Mouse (Mus musculus): ENCODE measurements around the gene Lpcat3. TPM values are rescaled to one million over a fixed set of nuclear protein-coding genes. Genes with fewer than 3 reads are reported as not detected.
"Not testable (repeated sequence)": the region's sequence is repeated elsewhere in the genome, so short reads cannot be mapped to it uniquely, and the experiment has no call there.

The Lpcat3 gene
- polyA plus RNA-seq, 1 experiment from 2014 or later = 42.4 TPM

GRCm38 (mm10) chr6:124672100-124672499 lies 9.3 kb downstream of the Lpcat3 start:
- WGBS = 84% methylated on average over 6 of the region's 6 CpGs
- H3K27ac ChIP-seq = no peak overlapping the region
- H3K4me3 ChIP-seq (replicated peaks; ENCODE audit: low read length) = no peak overlapping the region
- H3K9ac ChIP-seq = no peak overlapping the region
- no peaks in the 10 kb centered on the region for H3K27me3 ChIP-seq (ENCODE audit: control insufficient read depth, insufficient read depth, low read length)
- DNase-seq (ENCODE audit: low spot score) (no peak), ATAC-seq (ENCODE audit: low FRiP score) (no peak)
- H3K4me2 ChIP-seq (replicated peaks) = no peak overlapping the region
- H3K4me1 ChIP-seq (replicated peaks; ENCODE audit: control insufficient read depth, insufficient read depth, low read length) = no peaks in the 10 kb centered on the region
- H3K36me3 ChIP-seq (replicated peaks; ENCODE audit: control insufficient read depth, insufficient read depth) = no peaks in the 10 kb centered on the region
- no peaks in the 10 kb centered on the region for H3K9me3 ChIP-seq (ENCODE audit: control insufficient read depth, low read length)

GRCm38 (mm10) chr6:124673619-124674018 lies 10.8 kb downstream of the Lpcat3 start:
- 91% methylated on average over 9 of the region's 9 CpGs for WGBS
- Histone ChIP-seq H3K27ac (no peak overlapping the region), H3K9ac (no peak overlapping the region), H3K36me3 (replicated peaks; ENCODE audit: control insufficient read depth, insufficient read depth) (no peaks in the 10 kb centered on the region), H3K9me3 (ENCODE audit: control insufficient read depth, low read length) (no peaks in the 10 kb centered on the region), H3K4me2 (replicated peaks) (no peak overlapping the region), H3K4me1 (replicated peaks; ENCODE audit: control insufficient read depth, insufficient read depth, low read length) (no peaks in the 10 kb centered on the region), H3K4me3 (replicated peaks; ENCODE audit: low read length) (no peak overlapping the region), H3K27me3 (ENCODE audit: control insufficient read depth, insufficient read depth, low read length) (no peaks in the 10 kb centered on the region)
- DNase-seq (ENCODE audit: low spot score) (no peak), ATAC-seq (ENCODE audit: low FRiP score) (no peak)

GRCm38 (mm10) chr6:124674591-124674990 lies 11.8 kb downstream of the Lpcat3 start:
- no peak for ATAC-seq (ENCODE audit: low FRiP score)
- Histone ChIP-seq H3K27me3 (ENCODE audit: control insufficient read depth, insufficient read depth, low read length) (no peaks in the 10 kb centered on the region), H3K36me3 (replicated peaks; ENCODE audit: control insufficient read depth, insufficient read depth) (no peaks in the 10 kb centered on the region), H3K4me2 (replicated peaks) (no peak overlapping the region), H3K9ac (no peak overlapping the region), H3K4me3 (replicated peaks; ENCODE audit: low read length) (no peak overlapping the region), H3K27ac (no peak overlapping the region), H3K4me1 (replicated peaks; ENCODE audit: control insufficient read depth, insufficient read depth, low read length) (no peaks in the 10 kb centered on the region), H3K9me3 (ENCODE audit: control insufficient read depth, low read length) (no peaks in the 10 kb centered on the region)
- DNase-seq (ENCODE audit: low spot score) = no peak
- WGBS = 98% methylated on average over 7 of the region's 7 CpGs

DNA sequence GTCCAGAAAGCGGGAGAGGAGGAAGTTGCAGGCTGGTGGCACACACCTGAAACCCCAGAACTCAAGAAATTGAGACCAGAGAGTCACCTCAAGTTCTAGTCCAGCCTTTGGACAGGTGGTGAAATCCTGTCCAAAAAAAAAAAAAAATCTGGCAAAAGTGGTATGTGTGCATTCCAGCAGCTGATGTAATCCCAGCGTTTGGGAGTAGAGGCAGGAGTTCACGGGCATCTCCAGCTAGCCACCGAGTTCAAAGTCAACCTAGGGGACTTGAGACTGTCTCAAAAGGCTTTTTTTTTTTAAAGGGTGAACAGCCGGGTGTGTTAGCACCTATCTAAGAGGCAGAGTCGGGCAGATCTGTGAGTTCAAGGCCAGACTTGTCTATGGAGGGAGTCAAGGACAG lies 13.3 kb downstream of the Lpcat3 start:
- Histone ChIP-seq H3K27ac (no peak overlapping the region), H3K36me3 (replicated peaks; ENCODE audit: control insufficient read depth, insufficient read depth) (no peaks in the 10 kb centered on the region), H3K9ac (no peak overlapping the region), H3K4me1 (replicated peaks; ENCODE audit: control insufficient read depth, insufficient read depth, low read length) (no peaks in the 10 kb centered on the region), H3K4me3 (replicated peaks; ENCODE audit: low read length) (no peak overlapping the region), H3K27me3 (ENCODE audit: control insufficient read depth, insufficient read depth, low read length) (no peaks in the 10 kb centered on the region), H3K9me3 (ENCODE audit: control insufficient read depth, low read length) (no peaks in the 10 kb centered on the region), H3K4me2 (replicated peaks) (no peak overlapping the region)
- no peak for DNase-seq (ENCODE audit: low spot score)
- no peak for ATAC-seq (ENCODE audit: low FRiP score)
- WGBS = 90% methylated on average over 6 of the region's 6 CpGs

- no peak overlapping the region for H3K4me2 ChIP-seq (replicated peaks)
- over 99% methylated on average over 7 of the region's 7 CpGs for WGBS
- no peak for DNase-seq (ENCODE audit: low spot score)
These were observed 15.9 kb downstream of the Lpcat3 start for GRCm38 (mm10) chr6:124678769-124679168.

GRCm38 (mm10) chr6:124679486-124679885 lies 16.7 kb downstream of the Lpcat3 start:
- no peak overlapping the region for H3K4me3 ChIP-seq (replicated peaks; ENCODE audit: low read length)
- no peak overlapping the region for H3K27ac ChIP-seq
- no peak overlapping the region for H3K9ac ChIP-seq
- no peaks in the 10 kb centered on the region for H3K36me3 ChIP-seq (replicated peaks; ENCODE audit: control insufficient read depth, insufficient read depth)
- no peaks in the 10 kb centered on the region for H3K27me3 ChIP-seq (ENCODE audit: control insufficient read depth, insufficient read depth, low read length)
- H3K4me2 ChIP-seq (replicated peaks) = no peak overlapping the region
- no peak for DNase-seq (ENCODE audit: low spot score)
- 93% methylated on average over 3 of the region's 3 CpGs for WGBS
- no peaks in the 10 kb centered on the region for H3K9me3 ChIP-seq (ENCODE audit: control insufficient read depth, low read length)
- no peak for ATAC-seq (ENCODE audit: low FRiP score)
- no peaks in the 10 kb centered on the region for H3K4me1 ChIP-seq (replicated peaks; ENCODE audit: control insufficient read depth, insufficient read depth, low read length)

More at GRCm38 (mm10) chr6:124678769-124679168, 15.9 kb downstream of the Lpcat3 start:
- no peaks in the 10 kb centered on the region for H3K9me3 ChIP-seq (ENCODE audit: control insufficient read depth, low read length)
- H3K27me3 ChIP-seq (ENCODE audit: control insufficient read depth, insufficient read depth, low read length) = no peaks in the 10 kb centered on the region
- no peak overlapping the region for H3K27ac ChIP-seq
- ATAC-seq (ENCODE audit: low FRiP score) = no peak
- H3K4me1 ChIP-seq (replicated peaks; ENCODE audit: control insufficient read depth, insufficient read depth, low read length) = no peaks in the 10 kb centered on the region
- no peak overlapping the region for H3K4me3 ChIP-seq (replicated peaks; ENCODE audit: low read length)
- no peak overlapping the region for H3K9ac ChIP-seq
- no peaks in the 10 kb centered on the region for H3K36me3 ChIP-seq (replicated peaks; ENCODE audit: control insufficient read depth, insufficient read depth)

GRCm38 (mm10) chr6:124682291-124682690 lies 19.5 kb downstream of the Lpcat3 start:
- H3K36me3 ChIP-seq (replicated peaks; ENCODE audit: control insufficient read depth, insufficient read depth); H3K4me2 ChIP-seq (replicated peaks); ATAC-seq (ENCODE audit: low FRiP score); H3K27me3 ChIP-seq (ENCODE audit: control insufficient read depth, insufficient read depth, low read length); H3K9me3 ChIP-seq (ENCODE audit: control insufficient read depth, low read length); H3K4me3 ChIP-seq (replicated peaks; ENCODE audit: low read length); H3K9ac ChIP-seq; H3K4me1 ChIP-seq (replicated peaks; ENCODE audit: control insufficient read depth, insufficient read depth, low read length); H3K27ac ChIP-seq; DNase-seq (ENCODE audit: low spot score): not testable (repeated sequence)
- 55% methylated on average over 6 of the region's 6 CpGs for WGBS

DNA sequence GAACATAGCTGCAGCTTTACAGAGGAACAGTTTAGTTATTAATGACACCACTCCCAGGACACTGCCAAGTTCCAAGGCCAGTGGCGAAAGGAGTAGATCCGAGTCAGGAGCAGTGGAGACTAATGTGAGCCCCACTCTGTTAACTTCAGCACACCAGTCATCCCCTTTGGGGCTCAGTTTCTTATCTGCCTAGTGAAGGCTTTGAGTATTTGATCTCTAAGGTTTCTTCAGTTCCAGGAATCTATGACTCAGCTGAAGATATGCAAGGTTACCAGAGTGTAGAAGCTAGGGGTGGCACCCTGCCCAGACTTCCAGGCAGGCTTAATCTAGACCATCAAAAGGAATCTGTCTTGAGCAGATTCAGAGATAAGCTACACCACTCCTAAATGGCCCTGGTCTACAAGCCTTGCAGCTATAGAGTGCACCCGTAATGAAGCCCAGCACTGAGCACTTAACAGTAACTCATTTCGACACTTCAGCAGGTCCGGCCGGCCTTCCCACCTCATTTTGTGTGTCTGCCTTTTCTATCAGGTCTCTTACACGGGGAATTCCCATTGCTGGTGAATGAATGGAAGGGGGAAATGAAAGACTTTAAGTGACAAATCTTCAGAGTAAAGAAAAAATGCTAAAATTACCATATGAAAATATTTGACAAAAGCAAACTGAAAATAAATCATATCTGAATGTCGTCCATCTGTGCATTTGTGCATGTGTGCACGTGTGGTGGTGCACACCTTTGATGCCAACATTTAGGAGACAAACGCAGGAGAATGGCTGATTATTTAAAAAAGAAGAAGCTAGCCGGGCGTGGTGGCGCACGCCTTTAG lies 21.0 kb downstream of the Lpcat3 start:
- no peak overlapping the region for H3K9ac ChIP-seq
- H3K4me3 ChIP-seq (replicated peaks; ENCODE audit: low read length) = no peak overlapping the region
- 93% methylated on average over 14 of the region's 14 CpGs for WGBS
- no peaks in the 10 kb centered on the region for H3K36me3 ChIP-seq (replicated peaks; ENCODE audit: control insufficient read depth, insufficient read depth)
- H3K9me3 ChIP-seq (ENCODE audit: control insufficient read depth, low read length) = no peaks in the 10 kb centered on the region
- no peaks in the 10 kb centered on the region for H3K27me3 ChIP-seq (ENCODE audit: control insufficient read depth, insufficient read depth, low read length)
- H3K4me1 ChIP-seq (replicated peaks; ENCODE audit: control insufficient read depth, insufficient read depth, low read length) = no peaks in the 10 kb centered on the region
- no peak overlapping the region for H3K4me2 ChIP-seq (replicated peaks)
- no peak overlapping the region for H3K27ac ChIP-seq
- DNase-seq (ENCODE audit: low spot score) (no peak), ATAC-seq (ENCODE audit: low FRiP score) (no peak)

GRCm38 (mm10) chr6:124685606-124686386 lies 23.0 kb downstream of the Lpcat3 start:
- Histone ChIP-seq H3K27me3 (ENCODE audit: control insufficient read depth, insufficient read depth, low read length) (no peaks in the 10 kb centered on the region), H3K36me3 (replicated peaks; ENCODE audit: control insufficient read depth, insufficient read depth) (no peaks in the 10 kb centered on the region), H3K4me1 (replicated peaks; ENCODE audit: control insufficient read depth, insufficient read depth, low read length) (no peaks in the 10 kb centered on the region), H3K9me3 (ENCODE audit: control insufficient read depth, low read length) (no peaks in the 10 kb centered on the region), H3K27ac (no peak overlapping the region), H3K4me2 (replicated peaks) (no peak overlapping the region), H3K9ac (no peak overlapping the region), H3K4me3 (replicated peaks; ENCODE audit: low read length) (no peak overlapping the region)
- no peak for DNase-seq (ENCODE audit: low spot score)
- no peak for ATAC-seq (ENCODE audit: low FRiP score)
- WGBS = 87% methylated on average over 12 of the region's 12 CpGs
